Mouse (Mus musculus) midbrain, embryonic 13.5 days (tissue): Measurements from ENCODE around the gene Lipt2. TPM values are rescaled to one million over a fixed set of nuclear protein-coding genes. Genes with fewer than 3 reads are reported as not detected.
A peak's percentile ranks its signal among the peaks of the same experiment; 100 is the strongest.

Experiments
- ATAC-seq: fragments of 200-750 bp; cut with Nextera tagmentation; 2 replicates; pipeline ENCODE4 v1.8.0; 2017; ENCODE audit warnings: mild to moderate bottlenecking, moderate TSS enrichment, moderate library complexity
- H3K27ac ChIP-seq: fragments of 300-500 bp; sonication (generic); 2 replicates; pipeline ENCODE4 v1.5.1; 2015; ENCODE audit warnings: inconsistent platforms, mild to moderate bottlenecking, moderate library complexity
- H3K27me3 ChIP-seq: fragments of 300-500 bp; sonication (generic); 2 replicates; pipeline ENCODE4 v1.6.1; 2015; ENCODE audit warnings: mild to moderate bottlenecking, inconsistent platforms
- H3K36me3 ChIP-seq: fragments of 300-500 bp; sonication (generic); 2 replicates; pipeline ENCODE4 v1.6.1; 2015; ENCODE audit warnings: mild to moderate bottlenecking, inconsistent platforms
- H3K4me1 ChIP-seq: fragments of 300-500 bp; sonication (generic); replicated peaks from 2 replicates; pipeline ENCODE4 v1.6.1; 2015; ENCODE audit warnings: inconsistent platforms
- H3K4me2 ChIP-seq: fragments of 300-500 bp; sonication (generic); replicated peaks from 2 replicates; pipeline ENCODE4 v1.6.1; 2015; ENCODE audit warnings: moderate library complexity, mild to moderate bottlenecking, inconsistent platforms
- H3K4me3 ChIP-seq: fragments of 300-500 bp; sonication (generic); replicated peaks from 2 replicates; pipeline ENCODE4 v1.5.1; 2015; ENCODE audit warnings: mild to moderate bottlenecking, inconsistent platforms
- H3K9ac ChIP-seq: fragments of 300-500 bp; sonication (generic); replicated peaks from 2 replicates; pipeline ENCODE4 v1.6.1; 2015; ENCODE audit warnings: mild to moderate bottlenecking, inconsistent platforms
- H3K9me3 ChIP-seq: fragments of 300-500 bp; sonication (generic); 2 replicates; pipeline ENCODE4 v1.6.1; 2016; ENCODE audit warnings: mild to moderate bottlenecking, inconsistent platforms
- WGBS: fragments of 180-500 bp; shearing (Covaris S2); methylation state at CpG from one replicate; pipeline ENCODE4 v1.1.7; 2015; 5-methylcytosine and 5-hydroxymethylcytosine counted together
- polyA plus RNA-seq: library from polyadenylated mRNA; unstranded; fragments of >200 nt; fragmentation: Nextera tagmentation; extraction: Ambion mirVana; gene quantifications from 2 replicates; pipeline ENCODE4 v1.2.1, GENCODE M21; 2015

Gene Lipt2
- polyA plus RNA-seq, 1 experiment from 2014 or later: 16.6 TPM

GRCm38 (mm10) chr7:100178016-100178890, 19.2 kb downstream of the Lipt2 start:
- Histone ChIP-seq H3K27me3 (peaks cover 60% of the 10 kb centered on the region), H3K4me2 (peak overlapping the region; percentile 64), H3K9me3 (no peaks in the 10 kb centered on the region), H3K27ac (no peak overlapping the region), H3K9ac (peak overlapping the region; percentile 21; the same call in 1 of the 2 replicates), H3K4me1 (peaks cover 13% of the 10 kb centered on the region), H3K4me3 (peak overlapping the region; percentile 38), H3K36me3 (no peaks in the 10 kb centered on the region)
- WGBS: 9% methylated on average over 30 of the region's 30 CpGs
- ATAC-seq: peak; percentile 67

GRCm38 (mm10) chr7:100178891-100179233, 19.8 kb downstream of the Lipt2 start:
- no peak for ATAC-seq
- WGBS: 2% methylated on average over 15 of the region's 15 CpGs
- Histone ChIP-seq H3K9ac (peak overlapping the region; percentile 21; the same call in 1 of the 2 replicates), H3K4me3 (peak overlapping the region; percentile 38), H3K27ac (no peak overlapping the region), H3K9me3 (no peaks in the 10 kb centered on the region), H3K4me1 (peaks cover 13% of the 10 kb centered on the region), H3K36me3 (no peaks in the 10 kb centered on the region), H3K4me2 (peak overlapping the region; percentile 64), H3K27me3 (peaks cover 60% of the 10 kb centered on the region)

- peak overlapping the region; percentile 64 for H3K4me2 ChIP-seq
- no peak overlapping the region for H3K27ac ChIP-seq
- 0 out of 2 replicates have a peak overlapping the region, but pooled peaks have one; percentile 10 for H3K9ac ChIP-seq
- H3K36me3 ChIP-seq: no peaks in the 10 kb centered on the region
- 58% methylated on average over 7 of the region's 7 CpGs for WGBS
- no peaks in the 10 kb centered on the region for H3K9me3 ChIP-seq
- H3K4me3 ChIP-seq: peak overlapping the region; percentile 38; the same call in 1 of the 2 replicates
- no peak for ATAC-seq
- peaks cover 60% of the 10 kb centered on the region for H3K27me3 ChIP-seq
- peaks cover 13% of the 10 kb centered on the region for H3K4me1 ChIP-seq
Observed at GRCm38 (mm10) chr7:100179394-100179793, 20.3 kb downstream of the Lipt2 start.

- H3K4me2 ChIP-seq: no peak overlapping the region
- H3K36me3 ChIP-seq: no peaks in the 10 kb centered on the region
- no peak for ATAC-seq
- H3K27ac ChIP-seq: no peak overlapping the region
- peaks cover 13% of the 10 kb centered on the region for H3K4me1 ChIP-seq
- H3K9me3 ChIP-seq: no peaks in the 10 kb centered on the region
- H3K9ac ChIP-seq: no peak overlapping the region
- peaks cover 60% of the 10 kb centered on the region for H3K27me3 ChIP-seq
- H3K4me3 ChIP-seq: no peak overlapping the region
- whole genome bisulfite sequencing: 70% methylated on average over 7 of the region's 7 CpGs
Observed at GRCm38 (mm10) chr7:100179836-100180407, 20.8 kb downstream of the Lipt2 start.

GRCm38 (mm10) chr7:100181176-100181575, 22.1 kb downstream of the Lipt2 start:
- no peak for ATAC-seq
- Histone ChIP-seq H3K27ac (no peak overlapping the region), H3K27me3 (peaks cover 54% of the 10 kb centered on the region), H3K36me3 (no peaks in the 10 kb centered on the region), H3K4me2 (no peak overlapping the region), H3K4me1 (peaks cover 13% of the 10 kb centered on the region), H3K9me3 (no peaks in the 10 kb centered on the region), H3K9ac (no peak overlapping the region), H3K4me3 (no peak overlapping the region)
- WGBS: 89% methylated on average over 2 of the region's 2 CpGs

- 86% methylated on average over 3 of the region's 3 CpGs for WGBS
- Histone ChIP-seq H3K4me3 (no peak overlapping the region), H3K27ac (no peak overlapping the region), H3K9me3 (no peaks in the 10 kb centered on the region), H3K36me3 (no peaks in the 10 kb centered on the region), H3K4me2 (no peak overlapping the region), H3K9ac (no peak overlapping the region), H3K27me3 (peaks cover 49% of the 10 kb centered on the region), H3K4me1 (peaks cover 13% of the 10 kb centered on the region)
- no peak for ATAC-seq
Observed at GRCm38 (mm10) chr7:100181614-100182013, 22.5 kb downstream of the Lipt2 start.

GRCm38 (mm10) chr7:100182388-100182787, 23.3 kb downstream of the Lipt2 start:
- H3K9ac ChIP-seq: no peak overlapping the region
- no peak overlapping the region for H3K4me3 ChIP-seq
- H3K27ac ChIP-seq: no peak overlapping the region
- peaks cover 46% of the 10 kb centered on the region for H3K27me3 ChIP-seq
- no peaks in the 10 kb centered on the region for H3K9me3 ChIP-seq
- H3K36me3 ChIP-seq: no peaks in the 10 kb centered on the region
- ATAC-seq: no peak
- H3K4me2 ChIP-seq: no peak overlapping the region
- 85% methylated on average over 3 of the region's 3 CpGs for WGBS
- peaks cover 13% of the 10 kb centered on the region for H3K4me1 ChIP-seq

GRCm38 (mm10) chr7:100187601-100188000, 28.5 kb downstream of the Lipt2 start:
- Histone ChIP-seq H3K4me1 (no peaks in the 10 kb centered on the region), H3K36me3 (no peaks in the 10 kb centered on the region), H3K9ac (no peak overlapping the region), H3K4me2 (no peak overlapping the region), H3K27ac (no peak overlapping the region), H3K9me3 (no peaks in the 10 kb centered on the region), H3K4me3 (no peak overlapping the region), H3K27me3 (peaks cover 4% of the 10 kb centered on the region; the same call in 1 of the 2 replicates)
- peak; percentile 43; the same call in 1 of the 2 replicates for ATAC-seq
- WGBS: 20% methylated on average over 7 of the region's 7 CpGs

- H3K4me3 ChIP-seq: no peak overlapping the region
- no peak overlapping the region for H3K9ac ChIP-seq
- H3K9me3 ChIP-seq: no peaks in the 10 kb centered on the region
- no peaks in the 10 kb centered on the region for H3K36me3 ChIP-seq
- ATAC-seq: no peak
- 29% methylated on average over 4 of the region's 4 CpGs for WGBS
- no peaks in the 10 kb centered on the region for H3K4me1 ChIP-seq
- H3K27ac ChIP-seq: no peak overlapping the region
- H3K4me2 ChIP-seq: no peak overlapping the region
- H3K27me3 ChIP-seq: peaks cover 4% of the 10 kb centered on the region; the same call in 1 of the 2 replicates
Observed at GRCm38 (mm10) chr7:100190167-100190566, 31.1 kb downstream of the Lipt2 start.

GRCm38 (mm10) chr7:100190778-100191177, 31.7 kb downstream of the Lipt2 start:
- 12% methylated on average over 4 of the region's 4 CpGs for WGBS
- no peak overlapping the region for H3K9ac ChIP-seq
- no peaks in the 10 kb centered on the region for H3K9me3 ChIP-seq
- H3K4me3 ChIP-seq: no peak overlapping the region
- H3K4me2 ChIP-seq: no peak overlapping the region
- H3K27ac ChIP-seq: no peak overlapping the region
- no peaks in the 10 kb centered on the region for H3K36me3 ChIP-seq
- H3K27me3 ChIP-seq: peaks cover 4% of the 10 kb centered on the region; the same call in 1 of the 2 replicates
- ATAC-seq: peak; percentile 56
- H3K4me1 ChIP-seq: no peaks in the 10 kb centered on the region

- WGBS: 90% methylated on average over 3 of the region's 3 CpGs
- ATAC-seq: no peak
- H3K4me2 ChIP-seq: no peak overlapping the region
Observed at GRCm38 (mm10) chr7:100201191-100201590, 42.1 kb downstream of the Lipt2 start.

GRCm38 (mm10) chr7:100203616-100204015, 44.5 kb downstream of the Lipt2 start:
- Histone ChIP-seq H3K36me3 (no peaks in the 10 kb centered on the region), H3K9ac (no peak overlapping the region), H3K27ac (no peak overlapping the region), H3K4me2 (no peak overlapping the region), H3K27me3 (no peaks in the 10 kb centered on the region), H3K4me1 (no peaks in the 10 kb centered on the region), H3K9me3 (no peaks in the 10 kb centered on the region), H3K4me3 (no peak overlapping the region)
- WGBS: 66% methylated on average over 3 of the region's 3 CpGs
- ATAC-seq: no peak

More at GRCm38 (mm10) chr7:100201191-100201590, 42.1 kb downstream of the Lipt2 start:
- no peak overlapping the region for H3K27ac ChIP-seq
- no peaks in the 10 kb centered on the region for H3K36me3 ChIP-seq
- H3K4me1 ChIP-seq: no peaks in the 10 kb centered on the region
- H3K4me3 ChIP-seq: no peak overlapping the region
- H3K9ac ChIP-seq: no peak overlapping the region
- no peaks in the 10 kb centered on the region for H3K9me3 ChIP-seq
- H3K27me3 ChIP-seq: no peaks in the 10 kb centered on the region
